Mouse (Mus musculus) lung, postnatal 36 days (tissue): Measurements from ENCODE around the gene Lzts2.

Experiments
- DNase-seq: peaks from one replicate; pipeline ENCODE4 v3.0.0; 2022; ENCODE audit warnings: mixed read lengths

Gene Lzts2

DNA sequence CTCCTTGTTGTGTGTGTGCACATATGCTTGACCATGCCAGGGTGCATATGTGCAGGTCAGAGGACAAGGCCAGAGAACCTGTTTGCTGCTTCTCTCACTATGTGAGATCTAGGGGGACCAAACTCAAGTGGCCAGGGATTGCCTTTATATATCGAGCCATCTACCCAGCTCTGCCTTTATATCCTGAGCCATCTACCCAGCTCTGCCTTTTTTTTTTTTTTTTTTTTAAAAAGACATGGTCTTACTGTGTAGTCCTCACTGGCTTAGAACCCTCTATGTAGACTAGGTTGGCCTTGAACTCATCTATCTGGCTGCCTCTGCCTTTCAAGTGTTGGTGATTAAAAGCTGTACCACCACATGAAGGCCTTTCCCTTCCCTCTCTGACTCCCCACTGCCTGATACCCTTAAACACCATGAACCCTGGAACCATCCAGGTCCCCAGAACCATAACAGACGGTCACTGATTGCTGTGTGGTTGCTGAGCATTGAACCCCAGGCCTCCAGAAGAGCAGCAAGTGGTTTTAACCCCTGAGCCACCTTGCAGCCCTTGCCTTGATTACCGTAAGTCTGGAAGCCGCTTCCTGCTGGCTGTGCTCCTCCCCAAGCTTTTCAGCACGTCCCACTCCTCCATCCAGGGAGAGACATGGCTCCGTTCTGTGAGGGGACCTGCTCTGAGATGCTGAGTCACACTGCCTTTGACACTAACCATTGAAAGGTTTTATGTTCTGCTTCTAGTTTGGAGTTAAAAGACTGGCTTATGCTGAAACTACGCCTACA, 10.3 kb upstream of the Lzts2 start:
- DNase-seq: no peak

DNA sequence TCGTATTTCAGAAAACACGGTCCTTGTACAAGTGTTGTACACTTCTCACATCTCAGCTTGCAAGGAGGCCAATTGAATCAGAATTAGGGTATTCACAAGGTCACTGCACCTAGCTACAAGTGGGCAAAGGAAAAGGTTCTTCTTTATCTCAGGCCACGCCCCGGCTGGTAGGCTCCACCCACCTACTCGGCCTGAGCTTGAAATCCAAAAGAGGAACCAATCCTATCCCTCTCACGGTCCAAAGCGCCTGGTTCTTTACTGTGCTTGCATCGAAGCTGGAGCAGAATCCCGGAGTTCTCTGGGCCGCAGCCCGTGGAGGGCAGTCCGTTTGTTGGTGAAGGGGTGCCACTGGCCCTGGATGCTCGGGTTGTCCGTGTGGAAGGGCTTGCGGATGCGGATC, 8.8 kb upstream of the Lzts2 start, which contains the start of gene Twnk:
Gene Twnk (plus strand): TSS at position 220 of the 400 bp plus-strand sequence.
- DNase-seq: peak; percentile 85

- peak; percentile 98 for DNase-seq
These were observed 8.1 kb upstream of the Lzts2 start, which contains the start of gene Mrpl43 for GRCm38 (mm10) chr19:45005957-45006712. Gene Mrpl43, minus strand, starts transcription at chr19:45006442.

GRCm38 (mm10) chr19:45007021-45007420, 7.2 kb upstream of the Lzts2 start:
- no peak for DNase-seq

- DNase-seq: no peak
These were observed 6.6 kb upstream of the Lzts2 start for GRCm38 (mm10) chr19:45007425-45008191.

GRCm38 (mm10) chr19:45010646-45011045, 3.6 kb upstream of the Lzts2 start:
- DNase-seq: no peak

DNA sequence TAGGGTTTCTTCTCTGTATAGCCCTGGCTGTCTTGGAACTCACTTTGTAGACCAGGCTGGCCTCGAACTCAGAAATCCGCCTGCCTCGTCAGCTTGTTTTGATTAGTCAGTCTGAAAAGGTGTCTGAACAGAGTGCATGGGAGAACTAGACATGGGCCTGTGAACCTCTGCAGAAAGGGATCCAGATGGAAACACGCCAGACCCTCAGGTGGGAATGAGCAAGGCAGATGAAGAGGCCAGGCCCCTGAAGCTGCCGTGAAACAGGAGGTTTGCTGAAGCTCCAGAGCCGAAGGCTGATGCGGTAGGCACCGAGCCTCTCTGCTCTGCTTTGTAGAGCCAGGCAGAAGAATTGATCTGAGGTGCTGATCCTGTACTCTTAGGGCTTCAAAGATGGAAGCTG, 2.0 kb upstream of the Lzts2 start:
- DNase-seq: no peak

DNA sequence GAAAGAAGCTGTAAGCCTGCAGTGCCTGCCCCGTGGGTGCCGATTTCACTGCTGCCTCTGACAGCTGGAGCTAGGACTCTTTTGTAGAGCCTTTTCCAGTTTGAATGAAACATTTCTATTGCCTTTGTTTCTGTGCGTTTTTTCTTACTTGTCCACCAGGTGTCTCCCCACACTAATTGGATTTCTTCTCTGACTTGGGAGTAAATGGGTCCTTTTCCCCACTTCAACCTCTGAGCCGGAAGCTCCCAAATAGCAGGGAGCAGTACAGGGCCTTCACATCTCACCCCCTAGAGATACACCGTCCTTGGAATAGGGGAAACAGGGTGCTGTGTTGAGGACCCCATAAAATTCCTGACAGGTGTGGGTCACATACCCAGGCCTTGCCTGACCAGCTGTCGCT, 1.6 kb upstream of the Lzts2 start:
- peak; percentile 65 for DNase-seq

GRCm38 (mm10) chr19:45013581-45014225, 511 bp upstream of the Lzts2 start:
- DNase-seq: peak; percentile 42

- DNase-seq: peak; percentile 81
These were observed 778 bp downstream of the Lzts2 start for GRCm38 (mm10) chr19:45014981-45015402.

DNA sequence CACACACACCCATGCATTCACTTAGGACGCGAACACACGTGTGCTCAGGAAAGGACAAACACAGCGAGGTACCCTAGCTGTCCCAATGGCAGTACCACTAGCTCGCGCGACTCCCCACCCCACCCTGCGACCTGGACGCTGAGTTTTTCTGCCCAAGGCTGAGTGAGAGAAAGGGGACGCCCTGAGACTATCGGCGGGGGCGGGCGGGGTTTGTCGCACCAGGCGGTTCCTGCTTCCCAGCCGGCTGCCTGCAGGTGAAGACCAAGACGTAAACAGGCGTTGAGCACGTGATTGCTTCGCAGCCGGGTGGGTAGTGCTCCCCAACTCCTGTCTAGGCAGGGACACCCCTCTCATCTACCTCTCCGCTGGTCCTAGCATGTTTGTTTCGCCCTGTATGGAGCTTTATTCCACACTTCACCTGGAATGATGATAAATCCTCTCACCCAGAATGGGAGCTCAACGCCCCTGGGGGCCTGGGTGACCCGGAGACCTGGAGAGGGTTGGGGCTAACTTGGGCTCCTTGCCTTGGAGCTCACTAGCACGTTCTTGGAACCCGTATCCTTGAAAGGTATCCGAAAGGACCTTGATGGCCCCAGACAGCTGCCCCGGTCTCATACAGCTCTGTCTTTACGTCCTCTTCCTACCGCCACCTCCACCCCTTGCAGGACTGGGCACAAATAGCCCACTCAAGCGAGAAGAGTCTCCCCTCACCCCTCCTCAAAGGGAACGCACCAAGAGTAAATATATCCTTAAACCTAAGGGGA, 1.5 kb downstream of the Lzts2 start:
- peak; percentile 79 for DNase-seq

- peak; percentile 88 for DNase-seq
These were observed 2.4 kb downstream of the Lzts2 start for GRCm38 (mm10) chr19:45016341-45017215.

- DNase-seq: peak; percentile 89
These were observed 3.1 kb downstream of the Lzts2 start for GRCm38 (mm10) chr19:45017216-45017771.

DNA sequence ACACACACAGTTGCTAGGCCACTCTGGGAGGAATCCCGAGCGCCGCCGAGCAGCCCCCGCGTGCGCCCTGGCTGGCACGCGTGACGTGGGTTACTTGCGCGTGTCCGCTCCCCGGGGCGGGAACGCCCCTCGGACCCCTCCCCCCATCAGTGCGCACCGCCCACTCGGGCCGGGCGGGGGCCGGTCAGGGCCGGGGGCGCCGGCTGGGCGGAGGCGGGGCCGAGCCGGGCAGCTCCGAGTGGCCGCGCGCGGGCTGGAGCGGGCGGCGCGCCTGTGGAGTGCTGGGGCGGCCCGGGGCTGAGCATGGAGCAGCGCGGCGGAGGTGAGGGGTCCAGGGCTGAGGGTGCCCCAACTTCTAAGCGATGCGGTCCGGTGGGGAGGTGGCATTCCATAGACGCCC, 3.7 kb downstream of the Lzts2 start:
- DNase-seq: peak; percentile 88

DNA sequence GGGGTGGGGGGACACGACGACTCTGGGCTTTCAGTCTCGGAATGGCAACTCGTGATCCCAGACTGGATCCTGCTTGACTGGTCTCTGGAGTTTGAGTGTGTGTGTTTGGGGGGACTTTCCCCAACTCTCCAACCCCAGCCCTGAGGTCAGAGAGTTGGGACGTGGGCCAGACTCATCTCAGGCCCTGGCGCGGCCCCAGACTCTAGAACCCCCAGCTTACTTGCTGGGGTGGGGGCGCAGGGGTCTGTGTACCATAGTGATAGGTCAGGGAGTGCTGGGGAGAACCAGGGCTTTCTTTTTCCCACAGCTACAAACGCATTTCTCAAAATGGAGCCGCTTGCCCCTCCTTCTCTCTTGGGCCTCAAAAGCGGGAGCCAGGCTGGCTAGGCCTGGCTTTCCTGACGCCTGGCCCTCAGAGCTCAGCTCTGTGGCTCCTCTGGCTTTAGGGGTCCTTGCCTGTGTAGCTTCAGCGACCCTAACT, 4.2 kb downstream of the Lzts2 start:
- peak; percentile 42 for DNase-seq

- peak; percentile 73 for DNase-seq
These were observed 6.1 kb downstream of the Lzts2 start for GRCm38 (mm10) chr19:45020348-45020747.

GRCm38 (mm10) chr19:45021362-45021761, 7.1 kb downstream of the Lzts2 start:
- no peak for DNase-seq

DNA sequence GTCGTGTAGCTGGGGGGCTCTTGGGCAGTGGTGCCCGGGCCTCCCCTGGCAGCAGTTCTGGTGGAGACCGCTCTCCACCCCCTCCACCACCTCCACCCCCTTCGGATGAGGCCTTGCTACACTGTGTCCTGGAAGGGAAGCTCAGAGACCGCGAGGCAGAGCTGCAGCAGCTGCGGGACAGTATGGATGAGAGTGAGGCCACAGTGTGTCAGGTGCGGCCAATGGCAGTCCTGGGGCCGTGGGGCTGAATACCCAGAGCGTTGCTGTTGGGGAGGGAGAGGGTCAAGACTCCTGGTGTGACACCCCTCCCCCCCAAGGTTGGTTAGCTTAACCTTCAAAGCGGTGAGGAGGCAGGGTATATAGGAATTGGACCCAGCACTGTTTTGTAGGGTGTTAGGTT, 9.8 kb downstream of the Lzts2 start:
- no peak for DNase-seq

GRCm38 (mm10) chr19:45024775-45025174, 10.6 kb downstream of the Lzts2 start:
- no peak for DNase-seq

DNA sequence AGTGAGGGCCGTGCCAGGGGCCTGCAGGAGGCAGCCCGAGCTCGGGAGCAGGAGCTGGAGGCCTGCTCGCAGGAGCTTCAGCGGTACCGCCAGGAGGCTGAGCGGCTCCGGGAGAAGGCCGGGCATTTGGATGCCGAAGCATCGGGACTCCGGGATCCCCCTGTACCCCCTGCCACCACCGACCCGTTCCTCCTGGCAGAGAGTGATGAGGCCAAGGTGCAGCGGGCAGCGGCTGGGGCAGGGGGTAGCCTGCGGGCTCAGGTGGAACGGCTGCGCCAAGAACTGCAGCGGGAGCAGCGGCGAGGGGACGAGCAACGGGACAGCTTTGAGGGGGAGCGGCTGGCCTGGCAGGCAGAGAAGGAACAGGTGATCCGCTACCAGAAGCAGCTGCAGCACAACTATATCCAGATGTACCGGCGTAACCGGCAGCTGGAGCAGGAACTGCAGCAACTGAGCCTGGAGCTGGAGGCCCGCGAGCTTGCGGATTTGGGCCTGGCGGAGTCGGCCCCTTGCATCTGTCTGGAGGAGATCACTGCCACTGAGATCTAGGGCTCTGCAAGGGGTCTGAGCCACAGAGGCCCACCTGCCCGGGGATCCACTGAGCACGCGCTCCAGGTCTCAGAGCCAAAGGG, 11.8 kb downstream of the Lzts2 start:
- no peak for DNase-seq
